Mouse (Mus musculus) liver, adult 2 months (tissue): Measurements from ENCODE around the gene Rprd1b.

Experiments
- CTCF ChIP-seq: fragments of 200-500 bp; IDR thresholded peaks from 2 replicates; pipeline ENCODE4 v1.5.1; 2011; ENCODE audit warnings: low read depth, low read length, control low read depth
- POLR2A ChIP-seq: fragments of 200-500 bp; IDR thresholded peaks from 2 replicates; pipeline ENCODE4 v1.6.1; 2011; ENCODE audit warnings: low read length, control low read depth; ENCODE audit not compliant: insufficient read depth; ENCODE audit errors: extremely low read depth

DNA sequence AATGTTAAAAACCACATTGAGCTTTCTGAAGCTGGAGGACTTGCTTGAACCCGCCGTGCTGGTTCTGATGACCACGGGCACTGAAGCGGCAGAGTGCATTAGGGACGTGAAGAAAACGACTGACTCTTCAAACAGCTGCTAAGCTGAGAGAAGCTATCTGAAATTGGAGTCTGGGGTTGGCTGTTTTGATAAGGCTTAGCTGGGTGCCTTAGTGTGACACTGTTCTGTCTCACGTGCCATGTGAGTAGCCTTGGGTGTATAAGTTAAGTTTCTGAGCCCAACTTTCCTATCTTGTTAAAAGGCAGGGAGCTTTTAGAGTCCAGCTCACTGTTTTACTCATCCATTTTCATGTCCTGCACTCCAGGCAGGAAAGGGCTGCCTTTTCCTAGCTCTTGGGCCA lies 8.7 kb downstream of the Rprd1b start:
- TF ChIP-seq POLR2A = no peak
- TF ChIP-seq CTCF = no peak
